Mouse (Mus musculus): ENCODE results near the gene Nop2. TPM values are rescaled to one million over a fixed set of nuclear protein-coding genes. Genes with fewer than 3 reads are reported as not detected.

Gene Nop2
- polyA plus RNA-seq, 1 experiment from 2014 or later, result 22.6 TPM

DNA sequence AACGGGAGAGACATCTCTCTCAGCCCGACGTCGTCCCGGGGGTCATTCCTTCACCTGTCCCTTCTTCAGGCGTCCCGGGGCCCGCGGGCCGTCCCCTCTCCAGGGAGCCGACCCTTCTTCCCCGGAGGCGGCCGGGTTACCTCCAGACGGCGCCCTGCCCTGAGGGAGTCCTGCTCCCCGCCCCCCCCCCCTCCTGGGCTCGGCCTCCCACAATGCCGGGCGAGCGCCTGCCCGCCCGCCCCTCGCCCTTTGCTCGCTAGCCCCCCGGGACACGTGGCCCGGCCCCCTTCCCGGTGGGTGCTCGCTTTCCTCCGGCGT lies 35.5 kb upstream of the Nop2 start:
- H3K27me3 ChIP-seq (replicated peaks; ENCODE audit: control insufficient read depth, insufficient read depth, low read length), result no peaks in the 10 kb centered on the region
- H3K4me1 ChIP-seq (replicated peaks; ENCODE audit: control insufficient read depth, insufficient read depth, low read length), result peaks cover 12% of the 10 kb centered on the region; the same call in 1 of the 2 replicates
- peaks cover 18% of the 10 kb centered on the region for H3K36me3 ChIP-seq (ENCODE audit: control insufficient read depth, insufficient read depth)
- TF ChIP-seq CTCF (IDR thresholded peaks at IDR 0.05; ENCODE audit: low read depth), result no peak
- peak overlapping the region; percentile 91 for H3K27ac ChIP-seq (ENCODE audit: low read depth, low read length)
- ATAC-seq, result no peak; the same call in 1 of the 2 replicates
- peak overlapping the region; percentile 79 for H3K4me3 ChIP-seq (ENCODE audit: low read depth, low read length)
- peak overlapping the region; percentile 70 for H3K4me2 ChIP-seq (replicated peaks; ENCODE audit: low read depth)
- peak overlapping the region; percentile 91 for H3K9ac ChIP-seq (ENCODE audit: low read depth, low read length)
- H3K9me3 ChIP-seq (ENCODE audit: control insufficient read depth), result no peaks in the 10 kb centered on the region
- WGBS, result 3% methylated on average over 12 of the region's 32 CpGs

DNA sequence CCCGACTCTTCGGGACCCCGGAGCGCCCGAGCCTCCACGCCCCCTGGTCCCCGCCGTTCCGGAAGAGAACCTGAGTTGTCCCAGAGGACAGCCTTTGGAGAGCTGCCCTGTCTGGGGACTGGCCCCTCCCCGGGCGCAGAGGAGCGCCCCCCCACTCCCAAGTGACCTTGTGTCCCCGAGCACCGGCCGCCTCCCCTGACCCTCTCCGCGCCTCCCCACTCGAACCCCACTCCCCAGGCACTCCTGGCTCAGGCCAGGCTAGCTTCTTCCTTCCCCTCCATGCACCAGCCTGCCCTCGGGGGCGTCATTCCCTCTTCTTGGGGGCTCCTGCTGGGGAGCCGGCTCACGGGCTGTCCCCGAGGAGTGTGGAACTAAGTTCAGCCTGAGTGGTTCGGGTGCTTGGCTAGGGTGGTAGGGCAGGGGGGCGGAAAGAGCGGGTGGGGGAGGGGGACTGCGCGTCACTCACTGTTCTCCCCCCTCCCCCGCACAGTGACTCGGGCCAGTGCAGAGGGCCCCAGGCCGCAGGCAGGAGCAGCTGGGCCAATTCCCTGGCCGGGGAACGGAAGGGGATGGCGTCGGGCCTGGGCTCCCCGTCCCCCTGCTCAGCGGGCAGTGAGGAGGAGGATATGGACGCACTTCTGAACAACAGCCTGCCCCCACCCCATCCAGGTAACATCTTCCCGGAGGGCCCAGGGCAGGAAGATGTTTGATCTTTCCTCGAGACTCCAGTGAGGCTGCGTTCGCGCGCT lies 34.9 kb upstream of the Nop2 start:
- 0% methylated on average over 42 of the region's 44 CpGs for WGBS
- Histone ChIP-seq H3K27ac (ENCODE audit: low read depth, low read length) (peak overlapping the region; percentile 91), H3K36me3 (ENCODE audit: control insufficient read depth, insufficient read depth) (peaks cover 23% of the 10 kb centered on the region), H3K4me1 (replicated peaks; ENCODE audit: control insufficient read depth, insufficient read depth, low read length) (peaks cover 12% of the 10 kb centered on the region; the same call in 1 of the 2 replicates), H3K9me3 (ENCODE audit: control insufficient read depth) (no peaks in the 10 kb centered on the region), H3K9ac (ENCODE audit: low read depth, low read length) (peak overlapping the region; percentile 91), H3K4me2 (replicated peaks; ENCODE audit: low read depth) (peak overlapping the region; percentile 70), H3K27me3 (replicated peaks; ENCODE audit: control insufficient read depth, insufficient read depth, low read length) (no peaks in the 10 kb centered on the region), H3K4me3 (ENCODE audit: low read depth, low read length) (peak overlapping the region; percentile 79)
- no peak for TF ChIP-seq CTCF (IDR thresholded peaks at IDR 0.05; ENCODE audit: low read depth)
- ATAC-seq, result peak; percentile 41

DNA sequence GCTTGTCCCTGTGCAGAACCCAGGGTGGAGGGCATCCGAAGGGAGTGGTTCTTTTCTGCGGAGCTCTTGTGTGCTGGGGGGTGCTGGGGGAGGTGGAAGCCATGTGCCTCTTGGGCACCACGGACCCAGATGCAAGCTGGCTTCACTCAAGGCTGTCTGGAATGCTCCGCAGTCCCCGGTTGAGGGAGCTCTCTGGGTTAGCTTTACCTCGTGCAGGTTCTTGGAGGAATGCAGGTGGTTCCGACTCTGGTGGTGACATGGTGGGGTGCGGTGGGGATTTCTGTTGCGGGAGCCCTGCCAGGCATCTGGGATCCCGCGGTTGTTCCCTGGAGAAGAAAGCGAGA lies 34.4 kb upstream of the Nop2 start:
- peaks cover 29% of the 10 kb centered on the region for H3K36me3 ChIP-seq (ENCODE audit: control insufficient read depth, insufficient read depth)
- H3K9ac ChIP-seq (ENCODE audit: low read depth, low read length), result peak overlapping the region; percentile 91
- ATAC-seq, result no peak
- H3K4me3 ChIP-seq (ENCODE audit: low read depth, low read length), result peak overlapping the region; percentile 79
- WGBS, result under 1% methylated on average over 12 of the region's 12 CpGs
- no peaks in the 10 kb centered on the region for H3K9me3 ChIP-seq (ENCODE audit: control insufficient read depth)
- peak overlapping the region; percentile 91 for H3K27ac ChIP-seq (ENCODE audit: low read depth, low read length)
- H3K27me3 ChIP-seq (replicated peaks; ENCODE audit: control insufficient read depth, insufficient read depth, low read length), result no peaks in the 10 kb centered on the region
- peaks cover 12% of the 10 kb centered on the region; the same call in 1 of the 2 replicates for H3K4me1 ChIP-seq (replicated peaks; ENCODE audit: control insufficient read depth, insufficient read depth, low read length)
- H3K4me2 ChIP-seq (replicated peaks; ENCODE audit: low read depth), result peak overlapping the region; percentile 70
- TF ChIP-seq CTCF (IDR thresholded peaks at IDR 0.05; ENCODE audit: low read depth), result 0 out of 2 replicates have a peak, but pooled peaks have one; percentile 15

DNA sequence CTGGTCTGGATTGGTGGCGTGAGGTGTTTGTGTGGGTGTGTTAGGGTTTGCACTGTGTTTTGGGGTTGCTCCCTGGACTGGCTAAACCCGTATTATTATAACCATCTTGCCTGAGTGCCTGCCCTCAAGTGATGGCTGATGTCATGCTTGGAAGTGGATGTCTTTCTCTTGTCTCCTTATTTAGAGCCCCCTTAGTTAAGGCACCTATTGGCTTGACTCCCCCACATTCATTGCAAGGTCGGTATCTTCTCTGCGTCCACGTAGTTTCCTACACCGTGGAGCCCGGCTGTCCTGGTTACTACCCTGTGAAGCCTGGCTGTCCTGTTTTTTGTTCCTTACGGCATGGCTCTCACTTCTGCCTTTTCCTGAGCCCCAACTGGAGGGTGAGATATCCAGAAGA lies 33.8 kb upstream of the Nop2 start:
- H3K4me2 ChIP-seq (replicated peaks; ENCODE audit: low read depth), result peak overlapping the region; percentile 70
- peak overlapping the region; percentile 91; the same call in 1 of the 2 replicates for H3K9ac ChIP-seq (ENCODE audit: low read depth, low read length)
- TF ChIP-seq CTCF (IDR thresholded peaks at IDR 0.05; ENCODE audit: low read depth), result no peak
- no peaks in the 10 kb centered on the region for H3K9me3 ChIP-seq (ENCODE audit: control insufficient read depth)
- 39% methylated on average over 8 of the region's 8 CpGs for WGBS
- H3K36me3 ChIP-seq (ENCODE audit: control insufficient read depth, insufficient read depth), result peaks cover 35% of the 10 kb centered on the region
- H3K27me3 ChIP-seq (replicated peaks; ENCODE audit: control insufficient read depth, insufficient read depth, low read length), result no peaks in the 10 kb centered on the region
- no peak for ATAC-seq
- no peak overlapping the region for H3K27ac ChIP-seq (ENCODE audit: low read depth, low read length)
- H3K4me1 ChIP-seq (replicated peaks; ENCODE audit: control insufficient read depth, insufficient read depth, low read length), result peaks cover 12% of the 10 kb centered on the region; the same call in 1 of the 2 replicates
- H3K4me3 ChIP-seq (ENCODE audit: low read depth, low read length), result peak overlapping the region; percentile 79

DNA sequence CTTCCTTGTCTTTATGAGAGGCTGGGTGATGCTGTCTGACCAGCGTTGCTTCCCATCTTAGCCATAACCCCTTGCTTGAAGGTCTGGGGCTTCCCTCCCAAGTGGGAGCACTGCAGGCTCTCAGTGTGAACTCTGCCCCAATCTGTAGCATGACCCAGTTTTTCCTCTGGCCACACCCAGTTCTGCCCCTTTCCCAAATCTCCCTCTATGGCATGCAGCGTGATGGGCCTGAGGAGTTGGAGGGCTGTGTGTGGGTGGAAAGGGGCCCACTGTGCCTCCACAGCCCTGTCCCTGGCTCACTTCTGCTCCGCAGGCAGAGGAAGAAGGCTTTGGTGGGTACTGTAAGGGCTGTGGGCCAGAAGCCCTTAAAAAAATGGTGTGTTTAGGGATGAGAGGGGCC lies 33.2 kb upstream of the Nop2 start:
- H3K4me2 ChIP-seq (replicated peaks; ENCODE audit: low read depth), result peak overlapping the region; percentile 70
- H3K4me1 ChIP-seq (replicated peaks; ENCODE audit: control insufficient read depth, insufficient read depth, low read length), result peaks cover 12% of the 10 kb centered on the region; the same call in 1 of the 2 replicates
- no peak overlapping the region for H3K4me3 ChIP-seq (ENCODE audit: low read depth, low read length)
- H3K36me3 ChIP-seq (ENCODE audit: control insufficient read depth, insufficient read depth), result peaks cover 39% of the 10 kb centered on the region
- no peaks in the 10 kb centered on the region for H3K27me3 ChIP-seq (replicated peaks; ENCODE audit: control insufficient read depth, insufficient read depth, low read length)
- H3K9me3 ChIP-seq (ENCODE audit: control insufficient read depth), result no peaks in the 10 kb centered on the region
- peak overlapping the region; percentile 26; the same call in 1 of the 2 replicates for H3K9ac ChIP-seq (ENCODE audit: low read depth, low read length)
- no peak overlapping the region for H3K27ac ChIP-seq (ENCODE audit: low read depth, low read length)
- ATAC-seq, result no peak
- 49% methylated on average over 3 of the region's 3 CpGs for WGBS
- TF ChIP-seq CTCF (IDR thresholded peaks at IDR 0.05; ENCODE audit: low read depth), result no peak

DNA sequence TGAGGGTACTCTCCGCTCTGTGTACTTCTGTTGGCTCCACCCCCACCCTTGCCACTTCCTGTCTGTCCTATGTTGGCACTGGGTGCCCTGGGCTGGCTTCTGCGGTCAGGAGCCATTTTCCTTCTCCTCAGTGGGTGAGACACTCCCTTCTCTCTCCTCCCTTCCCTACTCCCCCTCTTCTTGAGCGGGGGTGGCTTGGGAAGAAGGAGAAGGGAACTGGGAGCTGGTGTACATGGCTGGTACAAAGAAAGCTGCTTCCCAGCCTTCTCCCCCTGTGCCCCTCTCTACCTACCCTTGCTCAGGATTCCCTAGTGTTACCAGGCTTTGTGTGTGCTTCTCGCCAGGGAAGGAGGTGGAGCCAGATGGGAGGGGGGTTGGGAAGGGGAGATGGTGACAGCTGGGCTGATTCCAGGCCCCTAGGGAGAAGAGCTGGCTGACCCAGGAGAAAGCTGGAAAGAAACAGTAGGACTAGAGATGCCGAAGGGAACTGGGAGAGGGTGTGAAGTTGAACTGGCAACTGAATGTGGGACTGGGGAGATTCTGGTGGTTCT lies 32.2 kb upstream of the Nop2 start:
- ATAC-seq, result no peak
- WGBS, result 41% methylated on average over 5 of the region's 5 CpGs
- no peak overlapping the region for H3K4me3 ChIP-seq (ENCODE audit: low read depth, low read length)
- peaks cover 12% of the 10 kb centered on the region; the same call in 1 of the 2 replicates for H3K4me1 ChIP-seq (replicated peaks; ENCODE audit: control insufficient read depth, insufficient read depth, low read length)
- H3K9ac ChIP-seq (ENCODE audit: low read depth, low read length), result no peak overlapping the region
- no peaks in the 10 kb centered on the region for H3K27me3 ChIP-seq (replicated peaks; ENCODE audit: control insufficient read depth, insufficient read depth, low read length)
- peaks cover 45% of the 10 kb centered on the region for H3K36me3 ChIP-seq (ENCODE audit: control insufficient read depth, insufficient read depth)
- H3K4me2 ChIP-seq (replicated peaks; ENCODE audit: low read depth), result peak overlapping the region; percentile 31; the same call in 1 of the 2 replicates
- TF ChIP-seq CTCF (IDR thresholded peaks at IDR 0.05; ENCODE audit: low read depth), result no peak
- no peak overlapping the region for H3K27ac ChIP-seq (ENCODE audit: low read depth, low read length)
- H3K9me3 ChIP-seq (ENCODE audit: control insufficient read depth), result no peaks in the 10 kb centered on the region
